Mouse (Mus musculus): ENCODE measurements around the gene Tpra1. TPM values are rescaled to one million over a fixed set of nuclear protein-coding genes. Genes with fewer than 3 reads are reported as not detected.

Tpra1 gene
- polyA plus RNA-seq, 1 experiment from 2014 or later, result 98.8 TPM

- peaks cover 93% of the 10 kb centered on the region for H3K36me3 ChIP-seq (ENCODE audit: insufficient read depth, low read length)
- no peak overlapping the region for H3K27ac ChIP-seq (ENCODE audit: low read length)
- no peak for ATAC-seq (ENCODE audit: low FRiP score, low TSS enrichment)
- WGBS, result 91% methylated on average over 2 of the region's 2 CpGs
- no peaks in the 10 kb centered on the region for H3K27me3 ChIP-seq (ENCODE audit: insufficient read depth, low read length)
- H3K9me3 ChIP-seq (ENCODE audit: low read length), result no peaks in the 10 kb centered on the region
- no peak overlapping the region for H3K9ac ChIP-seq (replicated peaks; ENCODE audit: low read length)
- no peaks in the 10 kb centered on the region for H3K4me1 ChIP-seq (ENCODE audit: insufficient read depth, low read length)
- H3K4me3 ChIP-seq (ENCODE audit: low read length), result no peak overlapping the region
- no peak overlapping the region for H3K4me2 ChIP-seq (replicated peaks; ENCODE audit: low read depth, low read length)
Measured at GRCm38 (mm10) chr6:88886417-88886967, 15.6 kb upstream of the Tpra1 start.

- ATAC-seq (ENCODE audit: low FRiP score, low TSS enrichment), result no peak
- Histone ChIP-seq H3K9ac (replicated peaks; ENCODE audit: low read length) (no peak overlapping the region), H3K4me2 (replicated peaks; ENCODE audit: low read depth, low read length) (no peak overlapping the region), H3K4me3 (ENCODE audit: low read length) (no peak overlapping the region), H3K36me3 (ENCODE audit: insufficient read depth, low read length) (peaks cover 96% of the 10 kb centered on the region), H3K27me3 (ENCODE audit: insufficient read depth, low read length) (no peaks in the 10 kb centered on the region), H3K9me3 (ENCODE audit: low read length) (no peaks in the 10 kb centered on the region), H3K4me1 (ENCODE audit: insufficient read depth, low read length) (no peaks in the 10 kb centered on the region), H3K27ac (ENCODE audit: low read length) (no peak overlapping the region)
- 88% methylated on average over 13 of the region's 13 CpGs for WGBS
Measured at GRCm38 (mm10) chr6:88889410-88890042, 12.5 kb upstream of the Tpra1 start.

- Histone ChIP-seq H3K4me2 (replicated peaks; ENCODE audit: low read depth, low read length) (no peak overlapping the region), H3K36me3 (ENCODE audit: insufficient read depth, low read length) (peaks cover 86% of the 10 kb centered on the region), H3K27me3 (ENCODE audit: insufficient read depth, low read length) (no peaks in the 10 kb centered on the region), H3K4me1 (ENCODE audit: insufficient read depth, low read length) (no peaks in the 10 kb centered on the region), H3K9ac (replicated peaks; ENCODE audit: low read length) (no peak overlapping the region), H3K9me3 (ENCODE audit: low read length) (no peaks in the 10 kb centered on the region), H3K4me3 (ENCODE audit: low read length) (no peak overlapping the region), H3K27ac (ENCODE audit: low read length) (no peak overlapping the region)
- no peak for ATAC-seq (ENCODE audit: low FRiP score, low TSS enrichment)
- WGBS, result 87% methylated on average over 7 of the region's 7 CpGs
Measured at GRCm38 (mm10) chr6:88890832-88891231, 11.2 kb upstream of the Tpra1 start.

GRCm38 (mm10) chr6:88893559-88893958 lies 8.5 kb upstream of the Tpra1 start:
- Histone ChIP-seq H3K27ac (ENCODE audit: low read length) (no peak overlapping the region), H3K9me3 (ENCODE audit: low read length) (no peaks in the 10 kb centered on the region), H3K9ac (replicated peaks; ENCODE audit: low read length) (no peak overlapping the region), H3K36me3 (ENCODE audit: insufficient read depth, low read length) (peaks cover 66% of the 10 kb centered on the region), H3K4me3 (ENCODE audit: low read length) (no peak overlapping the region), H3K4me2 (replicated peaks; ENCODE audit: low read depth, low read length) (no peak overlapping the region), H3K27me3 (ENCODE audit: insufficient read depth, low read length) (no peaks in the 10 kb centered on the region), H3K4me1 (ENCODE audit: insufficient read depth, low read length) (peaks cover 15% of the 10 kb centered on the region)
- 60% methylated on average over 5 of the region's 5 CpGs for WGBS
- no peak for ATAC-seq (ENCODE audit: low FRiP score, low TSS enrichment)

GRCm38 (mm10) chr6:88895943-88896342 lies 6.1 kb upstream of the Tpra1 start:
- Histone ChIP-seq H3K4me3 (ENCODE audit: low read length) (no peak overlapping the region; the same call in 1 of the 2 replicates), H3K36me3 (ENCODE audit: insufficient read depth, low read length) (peaks cover 42% of the 10 kb centered on the region), H3K27me3 (ENCODE audit: insufficient read depth, low read length) (no peaks in the 10 kb centered on the region), H3K9me3 (ENCODE audit: low read length) (no peaks in the 10 kb centered on the region), H3K9ac (replicated peaks; ENCODE audit: low read length) (no peak overlapping the region), H3K4me2 (replicated peaks; ENCODE audit: low read depth, low read length) (no peak overlapping the region), H3K27ac (ENCODE audit: low read length) (no peak overlapping the region), H3K4me1 (ENCODE audit: insufficient read depth, low read length) (peaks cover 17% of the 10 kb centered on the region)
- ATAC-seq (ENCODE audit: low FRiP score, low TSS enrichment), result no peak
- 87% methylated on average over 6 of the region's 6 CpGs for whole genome bisulfite sequencing

GRCm38 (mm10) chr6:88897246-88897645 lies 4.8 kb upstream of the Tpra1 start:
- H3K27me3 ChIP-seq (ENCODE audit: insufficient read depth, low read length), result no peaks in the 10 kb centered on the region
- peak overlapping the region; percentile 78 for H3K4me2 ChIP-seq (replicated peaks; ENCODE audit: low read depth, low read length)
- H3K27ac ChIP-seq (ENCODE audit: low read length), result no peak overlapping the region
- WGBS, result 32% methylated on average over 7 of the region's 7 CpGs
- H3K9me3 ChIP-seq (ENCODE audit: low read length), result no peaks in the 10 kb centered on the region
- no peak for ATAC-seq (ENCODE audit: low FRiP score, low TSS enrichment)
- H3K4me3 ChIP-seq (ENCODE audit: low read length), result peak overlapping the region; percentile 80
- peaks cover 22% of the 10 kb centered on the region for H3K4me1 ChIP-seq (ENCODE audit: insufficient read depth, low read length)
- H3K36me3 ChIP-seq (ENCODE audit: insufficient read depth, low read length), result peaks cover 29% of the 10 kb centered on the region
- peak overlapping the region; percentile 61 for H3K9ac ChIP-seq (replicated peaks; ENCODE audit: low read length)

GRCm38 (mm10) chr6:88898534-88899048 lies 3.5 kb upstream of the Tpra1 start, which contains the start of gene Mcm2:
Mcm2 (minus strand) TSS chr6:88898780.
- WGBS, result under 1% methylated on average over 33 of the region's 33 CpGs
- peak within 1 kb of the TSS; percentile 80 for H3K4me3 ChIP-seq (ENCODE audit: low read length)
- peaks cover 30% of the 10 kb centered on the region for H3K4me1 ChIP-seq (ENCODE audit: insufficient read depth, low read length)
- peak within 1 kb of the TSS; percentile 90 for H3K9ac ChIP-seq (replicated peaks; ENCODE audit: low read length)
- H3K4me2 ChIP-seq (replicated peaks; ENCODE audit: low read depth, low read length), result peak within 1 kb of the TSS; percentile 78
- peaks cover 17% of the 10 kb centered on the region for H3K36me3 ChIP-seq (ENCODE audit: insufficient read depth, low read length)
- peak within 1 kb of the TSS; percentile 71 for H3K27ac ChIP-seq (ENCODE audit: low read length)
- no peaks in the 10 kb centered on the region for H3K9me3 ChIP-seq (ENCODE audit: low read length)
- H3K27me3 ChIP-seq (ENCODE audit: insufficient read depth, low read length), result no peaks in the 10 kb centered on the region
- peak; percentile 69 for ATAC-seq (ENCODE audit: low FRiP score, low TSS enrichment)

GRCm38 (mm10) chr6:88899086-88899485 lies 3.0 kb upstream of the Tpra1 start:
- peaks cover 14% of the 10 kb centered on the region for H3K36me3 ChIP-seq (ENCODE audit: insufficient read depth, low read length)
- H3K27ac ChIP-seq (ENCODE audit: low read length), result no peak overlapping the region
- H3K4me3 ChIP-seq (ENCODE audit: low read length), result peak overlapping the region; percentile 80; the same call in 1 of the 2 replicates
- ATAC-seq (ENCODE audit: low FRiP score, low TSS enrichment), result no peak
- WGBS, result 59% methylated on average over 4 of the region's 4 CpGs
- peak overlapping the region; percentile 78 for H3K4me2 ChIP-seq (replicated peaks; ENCODE audit: low read depth, low read length)
- H3K27me3 ChIP-seq (ENCODE audit: insufficient read depth, low read length), result no peaks in the 10 kb centered on the region
- no peaks in the 10 kb centered on the region for H3K9me3 ChIP-seq (ENCODE audit: low read length)
- peak overlapping the region; percentile 56 for H3K9ac ChIP-seq (replicated peaks; ENCODE audit: low read length)
- H3K4me1 ChIP-seq (ENCODE audit: insufficient read depth, low read length), result peaks cover 35% of the 10 kb centered on the region

- Histone ChIP-seq H3K36me3 (ENCODE audit: insufficient read depth, low read length) (peaks cover 9% of the 10 kb centered on the region), H3K4me3 (ENCODE audit: low read length) (no peak overlapping the region), H3K9me3 (ENCODE audit: low read length) (no peaks in the 10 kb centered on the region), H3K9ac (replicated peaks; ENCODE audit: low read length) (no peak overlapping the region), H3K27ac (ENCODE audit: low read length) (no peak overlapping the region), H3K4me1 (ENCODE audit: insufficient read depth, low read length) (peaks cover 37% of the 10 kb centered on the region), H3K4me2 (replicated peaks; ENCODE audit: low read depth, low read length) (no peak overlapping the region), H3K27me3 (ENCODE audit: insufficient read depth, low read length) (no peaks in the 10 kb centered on the region)
- WGBS, result 94% methylated on average over 2 of the region's 2 CpGs
- no peak for ATAC-seq (ENCODE audit: low FRiP score, low TSS enrichment)
Measured at GRCm38 (mm10) chr6:88899628-88900027, 2.4 kb upstream of the Tpra1 start.

- Histone ChIP-seq H3K4me2 (replicated peaks; ENCODE audit: low read depth, low read length) (peak overlapping the region; percentile 95), H3K27me3 (ENCODE audit: insufficient read depth, low read length) (no peaks in the 10 kb centered on the region), H3K9me3 (ENCODE audit: low read length) (no peaks in the 10 kb centered on the region), H3K27ac (ENCODE audit: low read length) (peak overlapping the region; percentile 85), H3K4me3 (ENCODE audit: low read length) (peak overlapping the region; percentile 81), H3K36me3 (ENCODE audit: insufficient read depth, low read length) (peaks cover under 1% of the 10 kb centered on the region; the same call in 1 of the 2 replicates), H3K9ac (replicated peaks; ENCODE audit: low read length) (peak overlapping the region; percentile 81), H3K4me1 (ENCODE audit: insufficient read depth, low read length) (peaks cover 52% of the 10 kb centered on the region)
- WGBS, result 5% methylated on average over 5 of the region's 5 CpGs
- 0 out of 2 replicates have a peak, but pooled peaks have one; percentile 1 for ATAC-seq (ENCODE audit: low FRiP score, low TSS enrichment)
Measured at GRCm38 (mm10) chr6:88901471-88901870, 580 bp upstream of the Tpra1 start.
